Mouse (Mus musculus): ENCODE measurements around the gene Rin3.
"Not testable (repeated sequence)": the region's sequence is repeated elsewhere in the genome, so short reads cannot be mapped to it uniquely, and the experiment has no call there.

Rin3 gene

GRCm38 (mm10) chr12:102282763-102283482, at the start of gene Rin3:
Rin3 (plus strand) TSS chr12:102283048.
- no peak for DNase-seq (ENCODE audit: low read depth, low spot score)

GRCm38 (mm10) chr12:102235551-102235950, 47.3 kb upstream of the Rin3 start:
- DNase-seq (ENCODE audit: low read depth, low spot score) = no peak

GRCm38 (mm10) chr12:102236317-102236716, 46.5 kb upstream of the Rin3 start:
- DNase-seq (ENCODE audit: low read depth, low spot score) = no peak

- DNase-seq (ENCODE audit: low read depth, low spot score) = peak; percentile 27
Observed at GRCm38 (mm10) chr12:102242076-102242722, 40.6 kb upstream of the Rin3 start.

GRCm38 (mm10) chr12:102243915-102244314, 38.9 kb upstream of the Rin3 start:
- no peak for DNase-seq (ENCODE audit: low read depth, low spot score)

- no peak for DNase-seq (ENCODE audit: low read depth, low spot score)
Observed at GRCm38 (mm10) chr12:102246226-102246625, 36.6 kb upstream of the Rin3 start.

GRCm38 (mm10) chr12:102248104-102248503, 34.7 kb upstream of the Rin3 start:
- no peak for DNase-seq (ENCODE audit: low read depth, low spot score)

GRCm38 (mm10) chr12:102250316-102250715, 32.5 kb upstream of the Rin3 start:
- no peak for DNase-seq (ENCODE audit: low read depth, low spot score)

- DNase-seq (ENCODE audit: low read depth, low spot score) = no peak
Observed at GRCm38 (mm10) chr12:102251070-102251469, 31.8 kb upstream of the Rin3 start.

- DNase-seq (ENCODE audit: low read depth, low spot score) = no peak
Observed at GRCm38 (mm10) chr12:102251985-102252384, 30.9 kb upstream of the Rin3 start.

GRCm38 (mm10) chr12:102252525-102252924, 30.3 kb upstream of the Rin3 start:
- no peak for DNase-seq (ENCODE audit: low read depth, low spot score)

GRCm38 (mm10) chr12:102255012-102255411, 27.8 kb upstream of the Rin3 start:
- no peak for DNase-seq (ENCODE audit: low read depth, low spot score)

GRCm38 (mm10) chr12:102258522-102259112, 24.2 kb upstream of the Rin3 start:
- DNase-seq (ENCODE audit: low read depth, low spot score) = no peak

GRCm38 (mm10) chr12:102261933-102262396, 20.9 kb upstream of the Rin3 start:
- no peak for DNase-seq (ENCODE audit: low read depth, low spot score)

GRCm38 (mm10) chr12:102262809-102263208, 20.0 kb upstream of the Rin3 start:
- no peak for DNase-seq (ENCODE audit: low read depth, low spot score)

GRCm38 (mm10) chr12:102263249-102263648, 19.6 kb upstream of the Rin3 start:
- DNase-seq (ENCODE audit: low read depth, low spot score) = no peak

- DNase-seq (ENCODE audit: low read depth, low spot score) = no peak
Observed at GRCm38 (mm10) chr12:102266433-102266832, 16.4 kb upstream of the Rin3 start.

GRCm38 (mm10) chr12:102269144-102269543, 13.7 kb upstream of the Rin3 start:
- DNase-seq (ENCODE audit: low read depth, low spot score) = no peak

GRCm38 (mm10) chr12:102270776-102271405, 12.0 kb upstream of the Rin3 start:
- DNase-seq (ENCODE audit: low read depth, low spot score) = no peak

- DNase-seq (ENCODE audit: low read depth, low spot score) = no peak
Observed at GRCm38 (mm10) chr12:102271447-102271846, 11.4 kb upstream of the Rin3 start.

- DNase-seq (ENCODE audit: low read depth, low spot score) = peak; percentile 73
Observed at GRCm38 (mm10) chr12:102275833-102276443, 6.9 kb upstream of the Rin3 start.

- not testable (repeated sequence) for DNase-seq (ENCODE audit: low read depth, low spot score)
Observed at GRCm38 (mm10) chr12:102280290-102280689, 2.6 kb upstream of the Rin3 start.

Measured in skeletal muscle tissue, adult 2 months (tissue).